Mouse (Mus musculus): Measurements from ENCODE around the gene Gm8909. TPM values are rescaled to one million over a fixed set of nuclear protein-coding genes. Genes with fewer than 3 reads are reported as not detected.

Gene Gm8909
- polyA plus RNA-seq (2015; fragmentation: Nextera tagmentation; extraction: Ambion mirVana) = not detected in 2 replicates

DNA sequence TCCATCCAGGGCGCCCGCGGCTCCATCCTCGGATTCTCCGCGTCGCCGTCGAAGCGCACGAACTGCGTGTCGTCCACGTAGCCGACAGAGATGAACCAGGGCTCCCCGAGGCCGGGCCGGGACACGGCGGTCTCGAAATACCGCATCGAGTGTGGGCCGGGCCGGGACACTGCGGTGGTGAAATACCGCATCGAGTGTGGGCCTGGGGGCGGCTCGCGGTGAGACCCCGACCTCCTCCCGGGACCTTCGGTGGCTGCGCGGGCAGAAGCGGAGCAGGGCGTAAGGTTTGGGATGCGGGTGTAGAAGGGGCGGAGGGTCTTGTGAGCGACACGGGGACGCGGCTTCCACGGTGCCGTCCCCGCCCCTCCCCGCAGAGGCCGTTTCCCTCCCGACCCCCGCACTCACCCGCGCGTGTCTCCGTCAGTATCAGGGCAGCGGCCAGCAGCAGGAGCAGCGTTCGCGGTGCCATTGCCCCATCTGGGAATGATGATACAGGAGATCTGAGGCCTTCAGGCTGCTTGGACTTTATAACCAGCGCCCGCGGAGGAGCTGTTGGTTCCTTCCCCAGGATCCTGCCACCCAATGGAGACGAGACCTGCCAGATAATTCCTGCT, at the start of gene Gm8909:
Gene Gm8909 (minus strand): TSS at position 499 of the 614 bp plus-strand sequence.
- H3K9me3 ChIP-seq (replicated peaks) = no peaks in the 10 kb centered on the region
- WGBS (ENCODE audit: insufficient replicate concordance) = 4% methylated on average over 63 of the region's 63 CpGs
- H3K27me3 ChIP-seq = peaks cover 70% of the 10 kb centered on the region
- peaks cover 6% of the 10 kb centered on the region; the same call in 1 of the 2 replicates for H3K4me1 ChIP-seq (replicated peaks)
- peak within 1 kb of the TSS; percentile 56 for H3K4me3 ChIP-seq (replicated peaks)
- peak within 1 kb of the TSS; percentile 63 for H3K4me2 ChIP-seq
- no peak for DNase-seq
- no peak for ATAC-seq (ENCODE audit: low read depth)
- H3K9ac ChIP-seq = no peak within 1 kb of the TSS
- no peaks in the 10 kb centered on the region for H3K36me3 ChIP-seq
- no peak within 1 kb of the TSS for H3K27ac ChIP-seq

DNA sequence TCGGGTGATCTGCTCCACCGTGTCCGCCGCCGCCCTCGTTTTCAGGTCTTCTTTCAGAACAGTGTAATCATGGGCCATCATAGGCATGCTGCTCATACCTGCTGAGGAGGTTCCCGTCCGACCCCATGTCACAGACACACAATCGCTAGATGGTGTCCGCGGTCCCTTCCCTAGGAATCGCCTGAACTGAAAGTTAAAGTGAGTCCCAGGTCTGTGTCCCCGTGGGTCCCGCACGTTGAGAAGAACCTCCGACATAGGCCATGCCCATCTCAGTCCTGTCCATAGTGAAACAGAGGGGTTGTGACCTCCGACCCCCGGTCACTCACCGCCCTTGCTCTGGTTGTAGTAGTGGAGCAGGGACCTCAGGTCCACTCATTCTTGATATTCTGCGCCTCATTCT, 47.2 kb upstream of the Gm8909 start:
- Histone ChIP-seq H3K4me2 (no peak overlapping the region), H3K27ac (no peak overlapping the region), H3K36me3 (no peaks in the 10 kb centered on the region), H3K9ac (no peak overlapping the region), H3K4me3 (replicated peaks) (no peak overlapping the region), H3K4me1 (replicated peaks) (no peaks in the 10 kb centered on the region), H3K9me3 (replicated peaks) (no peaks in the 10 kb centered on the region), H3K27me3 (peaks cover 83% of the 10 kb centered on the region)
- no peak for ATAC-seq (ENCODE audit: low read depth)
- no peak for DNase-seq
- WGBS (ENCODE audit: insufficient replicate concordance) = 4% methylated on average over 20 of the region's 20 CpGs

DNA sequence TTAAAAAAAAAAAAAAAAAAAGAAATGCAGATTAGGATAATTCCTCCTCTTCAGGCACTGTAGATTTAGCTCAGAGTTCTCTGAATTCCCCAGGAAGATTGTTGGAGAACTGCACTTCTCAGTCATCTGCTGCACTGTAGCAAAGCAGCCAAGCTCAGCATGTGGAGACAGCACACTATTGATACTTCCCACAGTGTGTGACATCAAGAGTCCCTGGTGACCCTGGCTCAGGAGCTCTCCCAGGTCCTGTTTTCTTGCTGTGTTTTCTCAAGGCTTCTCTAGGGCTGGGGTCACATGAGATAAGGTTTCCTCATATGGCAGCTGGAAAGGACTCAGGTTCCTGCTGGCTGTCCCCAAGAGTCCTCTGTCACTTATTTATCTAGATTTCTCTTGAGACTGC, 38.5 kb upstream of the Gm8909 start:
- ATAC-seq (ENCODE audit: low read depth) (no peak), DNase-seq (no peak)
- peaks cover 75% of the 10 kb centered on the region for H3K27me3 ChIP-seq
- H3K9ac ChIP-seq = no peak overlapping the region
- no peaks in the 10 kb centered on the region for H3K9me3 ChIP-seq (replicated peaks)
- no peak overlapping the region for H3K4me3 ChIP-seq (replicated peaks)
- H3K27ac ChIP-seq = no peak overlapping the region
- no peaks in the 10 kb centered on the region for H3K36me3 ChIP-seq
- no peak overlapping the region for H3K4me2 ChIP-seq
- H3K4me1 ChIP-seq (replicated peaks) = no peaks in the 10 kb centered on the region

DNA sequence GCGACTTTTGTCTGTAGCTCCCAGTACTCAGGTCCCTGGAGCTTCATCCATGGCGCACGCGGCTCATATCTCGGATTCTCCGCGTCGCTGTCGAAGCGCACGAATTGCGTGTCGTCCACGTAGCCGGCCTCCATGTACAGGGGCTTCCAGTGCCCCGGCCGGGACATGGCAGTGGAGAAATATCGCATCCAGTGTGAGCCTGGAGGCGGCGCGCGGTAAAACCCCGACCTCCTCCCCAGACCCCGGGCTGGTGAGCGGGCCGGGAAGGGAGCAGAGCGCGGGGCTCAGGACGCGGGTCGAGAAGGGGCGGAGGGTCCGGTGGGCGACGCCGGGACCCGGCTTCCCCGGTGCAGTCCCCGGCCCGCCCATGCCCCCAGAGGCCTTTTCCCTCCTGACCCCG, 37.5 kb upstream of the Gm8909 start:
- ATAC-seq (ENCODE audit: low read depth) = no peak

DNA sequence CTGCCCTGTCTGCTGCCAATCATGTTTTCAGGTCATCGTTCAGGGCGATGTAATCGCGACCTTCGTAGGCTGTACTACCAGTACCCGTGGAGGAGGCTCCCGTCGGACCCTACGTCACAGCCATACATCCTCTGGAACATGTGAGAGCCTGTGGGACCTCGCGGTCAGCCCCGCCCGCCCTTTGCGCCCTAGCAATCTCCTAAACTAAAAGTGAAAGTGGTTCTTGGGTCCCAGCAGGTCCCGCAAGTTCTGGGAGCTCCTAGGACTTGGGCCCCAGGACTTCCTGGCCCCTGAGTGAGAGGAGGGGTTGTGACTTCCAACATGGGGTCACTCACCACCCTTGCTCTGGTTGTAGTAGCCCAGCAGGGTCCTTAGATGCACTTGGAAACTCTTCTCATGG, 37.1 kb upstream of the Gm8909 start:
- H3K4me3 ChIP-seq (replicated peaks) = peak overlapping the region; percentile 46
- no peak for DNase-seq
- H3K9ac ChIP-seq = no peak overlapping the region
- peak overlapping the region; percentile 62 for H3K4me2 ChIP-seq
- no peaks in the 10 kb centered on the region for H3K36me3 ChIP-seq
- no peaks in the 10 kb centered on the region for H3K9me3 ChIP-seq (replicated peaks)
- H3K27ac ChIP-seq = no peak overlapping the region
- no peaks in the 10 kb centered on the region for H3K4me1 ChIP-seq (replicated peaks)
- under 1% methylated on average over 15 of the region's 15 CpGs for WGBS (ENCODE audit: insufficient replicate concordance)
- ATAC-seq (ENCODE audit: low read depth) = no peak
- peaks cover 73% of the 10 kb centered on the region for H3K27me3 ChIP-seq

More for the DNA sequence above, 37.5 kb upstream of the Gm8909 start:
- no peaks in the 10 kb centered on the region for H3K9me3 ChIP-seq (replicated peaks)
- H3K4me3 ChIP-seq (replicated peaks) = peak overlapping the region; percentile 46
- no peak for DNase-seq
- H3K27me3 ChIP-seq = peaks cover 73% of the 10 kb centered on the region
- under 1% methylated on average over 34 of the region's 41 CpGs for WGBS (ENCODE audit: insufficient replicate concordance)
- no peaks in the 10 kb centered on the region for H3K36me3 ChIP-seq
- H3K27ac ChIP-seq = no peak overlapping the region
- no peaks in the 10 kb centered on the region for H3K4me1 ChIP-seq (replicated peaks)
- H3K9ac ChIP-seq = no peak overlapping the region
- H3K4me2 ChIP-seq = peak overlapping the region; percentile 62

DNA sequence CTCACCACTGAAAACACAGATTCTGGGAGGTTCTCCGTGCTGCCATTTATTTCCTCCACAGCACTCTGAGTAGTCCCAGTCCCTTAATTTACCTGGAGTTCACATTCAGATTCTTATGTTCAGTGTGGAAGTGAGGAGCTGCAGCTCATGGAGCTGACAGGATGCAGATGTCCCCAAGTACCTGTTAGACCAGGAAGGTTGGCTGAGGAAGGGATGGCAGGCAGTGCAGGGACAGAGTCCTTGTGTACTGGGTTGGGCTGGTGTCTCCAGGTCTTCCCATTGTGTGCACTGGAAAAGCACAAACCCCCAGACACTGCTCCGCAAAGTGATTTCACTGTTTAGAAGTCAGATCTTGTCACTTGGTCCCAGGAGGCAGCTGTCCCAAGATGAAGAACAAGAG, 33.5 kb upstream of the Gm8909 start:
- DNase-seq = no peak
- Histone ChIP-seq H3K4me1 (replicated peaks) (no peaks in the 10 kb centered on the region), H3K36me3 (no peaks in the 10 kb centered on the region), H3K9ac (no peak overlapping the region), H3K4me2 (no peak overlapping the region), H3K27me3 (peaks cover 65% of the 10 kb centered on the region), H3K4me3 (replicated peaks) (no peak overlapping the region), H3K9me3 (replicated peaks) (no peaks in the 10 kb centered on the region), H3K27ac (no peak overlapping the region)
- WGBS (ENCODE audit: insufficient replicate concordance) = 71% methylated on average over 2 of the region's 2 CpGs
- ATAC-seq (ENCODE audit: low read depth) = no peak

DNA sequence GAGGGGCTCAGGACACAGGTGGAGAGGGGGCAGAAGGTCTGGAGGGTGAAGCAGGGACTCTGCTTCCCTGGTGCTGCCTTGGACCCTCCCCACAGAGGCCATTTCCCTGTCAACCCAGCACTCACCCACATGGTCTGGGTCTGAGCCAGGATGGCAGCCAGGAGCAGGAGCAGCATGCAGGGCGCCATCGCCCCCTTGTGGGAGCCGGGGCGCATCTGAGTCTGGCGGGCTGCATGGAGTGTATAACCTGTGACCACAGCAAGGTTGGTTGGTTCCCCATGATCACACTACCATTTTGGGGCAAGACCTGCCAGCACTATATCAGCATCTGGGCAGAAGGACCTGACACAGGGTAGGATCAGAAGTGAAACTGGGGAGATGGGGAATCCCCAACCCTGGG, 30.0 kb upstream of the Gm8909 start:
- H3K9me3 ChIP-seq (replicated peaks) = no peaks in the 10 kb centered on the region
- H3K4me3 ChIP-seq (replicated peaks) = no peak overlapping the region
- no peak for ATAC-seq (ENCODE audit: low read depth)
- no peak for DNase-seq
- no peak overlapping the region for H3K9ac ChIP-seq
- H3K4me1 ChIP-seq (replicated peaks) = no peaks in the 10 kb centered on the region
- WGBS (ENCODE audit: insufficient replicate concordance) = 7% methylated on average over 5 of the region's 5 CpGs
- H3K4me2 ChIP-seq = no peak overlapping the region
- H3K27me3 ChIP-seq = peaks cover 41% of the 10 kb centered on the region
- no peaks in the 10 kb centered on the region for H3K36me3 ChIP-seq
- no peak overlapping the region for H3K27ac ChIP-seq

DNA sequence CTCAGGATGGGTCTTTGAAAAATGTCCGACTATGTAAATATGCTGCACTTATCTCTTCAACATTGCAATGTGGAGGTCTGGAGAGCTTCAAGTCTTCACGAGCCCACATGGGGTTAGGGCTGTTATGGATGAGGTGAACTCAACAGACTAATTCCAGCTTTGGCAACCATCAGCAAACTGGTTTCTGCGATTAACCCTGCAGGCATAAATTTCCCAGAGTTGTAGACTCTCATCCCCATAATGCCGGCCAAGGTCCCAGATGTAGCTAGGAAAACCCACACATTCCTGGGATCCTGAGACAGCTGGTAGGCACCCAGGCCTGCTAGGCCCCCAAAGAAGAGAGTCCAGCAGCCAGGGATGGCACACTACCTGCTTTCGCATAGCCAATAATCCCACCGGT, 26.1 kb upstream of the Gm8909 start:
- Histone ChIP-seq H3K9me3 (replicated peaks) (no peaks in the 10 kb centered on the region), H3K36me3 (no peaks in the 10 kb centered on the region), H3K4me2 (no peak overlapping the region), H3K9ac (no peak overlapping the region), H3K4me3 (replicated peaks) (no peak overlapping the region), H3K27ac (no peak overlapping the region), H3K27me3 (peaks cover 39% of the 10 kb centered on the region), H3K4me1 (replicated peaks) (no peaks in the 10 kb centered on the region)
- ATAC-seq (ENCODE audit: low read depth) = no peak
- DNase-seq = no peak
- WGBS (ENCODE audit: insufficient replicate concordance) = 63% methylated on average over 6 of the region's 6 CpGs

DNA sequence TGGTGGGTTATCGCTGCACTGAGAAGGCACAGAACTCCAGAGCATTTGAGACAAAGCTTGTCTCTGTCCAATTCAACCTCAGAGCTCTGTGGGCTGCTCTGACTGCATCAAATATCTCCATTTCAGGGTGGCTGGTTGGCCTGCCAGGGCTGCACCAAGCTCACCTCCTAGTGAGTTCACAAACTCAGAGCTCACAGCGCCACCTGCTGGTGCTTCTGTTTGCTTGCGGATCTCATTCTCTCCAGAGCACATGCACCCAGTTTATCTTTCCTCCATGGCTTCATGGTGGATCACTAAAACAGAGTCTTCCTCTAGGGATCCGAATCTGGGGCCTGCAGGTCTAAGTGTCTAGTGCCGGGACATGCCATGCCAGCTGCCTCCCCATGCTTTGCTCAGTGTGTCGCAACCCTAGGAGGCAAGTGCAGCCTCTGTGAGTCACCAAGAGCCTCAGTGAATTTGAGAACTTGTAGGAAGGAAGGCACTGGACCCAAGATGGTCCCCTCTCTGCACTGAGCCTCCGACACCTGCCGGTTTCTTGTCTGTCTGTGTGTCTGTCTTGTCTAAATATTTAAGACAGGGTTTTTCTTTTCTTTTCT, 25.3 kb upstream of the Gm8909 start:
- 21% methylated on average over 8 of the region's 8 CpGs for WGBS (ENCODE audit: insufficient replicate concordance)
- H3K9ac ChIP-seq = no peak overlapping the region
- DNase-seq = no peak
- H3K4me2 ChIP-seq = no peak overlapping the region
- peaks cover 44% of the 10 kb centered on the region for H3K27me3 ChIP-seq
- no peak overlapping the region for H3K27ac ChIP-seq
- no peaks in the 10 kb centered on the region for H3K36me3 ChIP-seq
- no peak overlapping the region for H3K4me3 ChIP-seq (replicated peaks)
- H3K9me3 ChIP-seq (replicated peaks) = no peaks in the 10 kb centered on the region
- ATAC-seq (ENCODE audit: low read depth) = no peak
- H3K4me1 ChIP-seq (replicated peaks) = no peaks in the 10 kb centered on the region

DNA sequence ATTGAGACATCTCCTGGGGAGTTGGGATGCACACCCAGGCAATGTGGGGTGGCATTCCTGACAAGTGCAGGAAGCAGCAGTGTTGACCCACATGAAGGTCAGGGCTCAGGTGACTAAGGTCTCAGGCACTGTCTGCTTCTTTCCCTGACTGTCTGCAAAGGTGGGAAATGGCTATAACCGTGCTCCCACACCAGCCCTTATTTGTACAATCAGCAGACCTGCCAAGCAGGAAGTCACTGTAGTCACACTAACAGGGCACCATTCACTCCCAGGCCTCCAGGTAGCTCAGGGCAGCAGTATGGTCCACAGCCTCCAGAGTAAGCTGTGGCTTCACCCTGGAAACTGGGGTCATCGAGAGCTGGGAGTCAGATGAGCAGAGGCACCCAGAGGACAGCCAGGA, 24.0 kb upstream of the Gm8909 start:
- Histone ChIP-seq H3K4me2 (no peak overlapping the region), H3K36me3 (no peaks in the 10 kb centered on the region), H3K4me3 (replicated peaks) (no peak overlapping the region), H3K27ac (no peak overlapping the region), H3K4me1 (replicated peaks) (no peaks in the 10 kb centered on the region), H3K9ac (no peak overlapping the region), H3K27me3 (peaks cover 41% of the 10 kb centered on the region), H3K9me3 (replicated peaks) (no peaks in the 10 kb centered on the region)
- ATAC-seq (ENCODE audit: low read depth) = no peak
- no peak for DNase-seq
- WGBS (ENCODE audit: insufficient replicate concordance) = 43% methylated on average over 2 of the region's 2 CpGs

DNA sequence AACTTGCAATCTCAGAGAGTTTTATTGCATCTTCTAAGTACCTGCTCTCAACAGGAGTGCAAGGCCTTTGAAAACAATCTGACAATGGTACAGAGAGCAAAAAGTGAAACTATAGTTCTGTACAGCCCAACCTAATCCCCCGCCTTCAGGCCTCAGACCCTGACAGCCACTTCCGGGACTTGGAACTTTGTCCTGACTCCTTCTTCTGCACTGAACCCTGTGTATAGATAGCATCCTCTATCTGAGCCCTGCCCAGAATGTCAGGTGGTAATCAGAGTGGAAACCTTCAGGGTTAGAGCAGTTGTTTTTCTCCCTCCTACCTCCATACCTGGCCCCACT, 21.8 kb upstream of the Gm8909 start, which contains the start of gene H2-T3:
Gene H2-T3 (minus strand): TSS at position 119 of the 339 bp plus-strand sequence.
- Histone ChIP-seq H3K4me3 (replicated peaks) (no peak within 1 kb of the TSS), H3K4me1 (replicated peaks) (no peaks in the 10 kb centered on the region), H3K27ac (no peak within 1 kb of the TSS), H3K4me2 (no peak within 1 kb of the TSS), H3K27me3 (peaks cover 41% of the 10 kb centered on the region), H3K9ac (no peak within 1 kb of the TSS), H3K9me3 (replicated peaks) (no peaks in the 10 kb centered on the region), H3K36me3 (no peaks in the 10 kb centered on the region)
- 48% methylated on average over 2 of the region's 2 CpGs for WGBS (ENCODE audit: insufficient replicate concordance)
- ATAC-seq (ENCODE audit: low read depth) = no peak
- no peak for DNase-seq

DNA sequence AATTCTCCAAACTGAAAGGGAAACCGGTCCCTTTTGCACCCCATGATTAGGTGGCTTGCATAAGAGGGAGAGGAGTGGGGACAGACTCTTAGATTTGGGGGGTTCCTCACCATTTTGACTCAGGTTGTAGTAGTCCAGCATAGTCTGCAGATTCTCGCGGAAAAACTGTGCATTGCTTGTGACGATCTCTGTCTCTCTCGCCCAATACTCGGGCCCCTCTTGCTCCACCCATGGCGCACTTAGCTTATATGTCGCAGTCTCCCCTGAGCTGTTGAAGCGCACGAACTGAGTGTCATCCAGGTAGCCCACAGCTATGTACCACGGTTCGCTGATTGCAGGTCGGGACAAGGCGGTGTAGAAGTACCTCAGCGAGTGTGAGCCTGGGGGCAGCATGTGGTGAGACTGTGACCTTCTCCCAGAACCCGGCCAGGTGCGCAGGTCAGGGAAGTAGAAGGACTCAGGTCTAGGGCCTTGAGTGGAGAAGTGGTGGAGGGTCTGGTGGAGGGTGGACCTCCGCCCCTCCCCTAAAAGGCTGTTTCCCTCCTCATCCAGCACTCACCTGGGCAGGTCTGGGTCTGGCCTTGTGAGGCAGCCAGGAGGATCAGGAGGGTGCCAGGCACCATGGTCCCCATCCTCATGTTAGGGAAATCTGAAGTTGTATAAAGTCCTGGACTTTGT, 21.3 kb upstream of the Gm8909 start:
- DNase-seq = no peak
- H3K27ac ChIP-seq = no peak overlapping the region
- H3K4me2 ChIP-seq = no peak overlapping the region
- H3K36me3 ChIP-seq = no peaks in the 10 kb centered on the region
- H3K9ac ChIP-seq = no peak overlapping the region
- H3K9me3 ChIP-seq (replicated peaks) = no peaks in the 10 kb centered on the region
- peaks cover 45% of the 10 kb centered on the region for H3K27me3 ChIP-seq
- 21% methylated on average over 18 of the region's 18 CpGs for WGBS (ENCODE audit: insufficient replicate concordance)
- no peak overlapping the region for H3K4me3 ChIP-seq (replicated peaks)
- H3K4me1 ChIP-seq (replicated peaks) = no peaks in the 10 kb centered on the region
- no peak for ATAC-seq (ENCODE audit: low read depth)

Measured in liver, embryonic 13.5 days (tissue).